Mouse (Mus musculus): ENCODE data around the gene Trim2.

GRCm38 (mm10) chr3:84296676-84297075 is 10.0 kb downstream of the Trim2 start:
- TF ChIP-seq POLR2A (IDR thresholded peaks at IDR 0.05; ENCODE audit: control insufficient read depth, low read depth, low read length) (no peak), CTCF (IDR thresholded peaks at IDR 0.05; ENCODE audit: control insufficient read depth, insufficient read depth, insufficient replicate concordance, low read depth, low read length) (no peak)

All from testis, adult 2 months (tissue).